Mouse (Mus musculus) CH12.LX (cell line): ENCODE results near the gene F2rl3.

Source experiments
- HCFC1 ChIP-seq: IDR thresholded peaks from 2 replicates; pipeline ENCODE4 v1.6.1; 2012; ENCODE audit warnings: low read depth, mild to moderate bottlenecking, inconsistent platforms, low read length, improper control_type of control experiment
- IRF4 ChIP-seq: IDR thresholded peaks from 2 replicates; pipeline ENCODE4 v1.6.1; 2014; ENCODE audit warnings: low read depth, mild to moderate bottlenecking, inconsistent platforms, low read length, improper control_type of control experiment
- MXI1 ChIP-seq: IDR thresholded peaks from 2 replicates; pipeline ENCODE4 v1.6.1; 2011; ENCODE audit warnings: mild to moderate bottlenecking, low read depth, low read length, improper control_type of control experiment
- SMC3 ChIP-seq: IDR thresholded peaks from 2 replicates; pipeline ENCODE4 v1.6.1; 2011; ENCODE audit warnings: low read depth, low read length, improper control_type of control experiment
- USF1 ChIP-seq: IDR thresholded peaks from 2 replicates; pipeline ENCODE4 v1.6.1; 2014; ENCODE audit warnings: low read depth, mild to moderate bottlenecking, inconsistent platforms, low read length, improper control_type of control experiment

DNA sequence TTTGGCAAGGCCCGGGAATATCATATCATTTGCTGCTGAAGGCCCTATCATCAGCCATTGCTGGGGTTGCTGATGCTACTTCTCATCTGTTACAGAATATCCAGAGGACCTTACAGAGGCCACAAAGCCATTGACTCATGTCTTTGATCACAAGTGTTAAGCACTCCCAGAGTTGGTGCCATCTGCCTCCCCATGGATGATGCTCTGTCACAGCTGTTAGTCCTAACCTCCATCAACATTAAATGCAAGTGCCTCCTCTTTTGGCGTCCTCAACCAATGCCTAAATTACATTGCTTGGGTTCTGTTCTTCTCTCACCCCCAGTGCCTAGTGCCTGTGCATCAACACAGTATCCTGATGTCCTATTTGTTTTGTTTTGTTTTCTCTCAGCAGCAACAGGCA lies 39.9 kb downstream of the F2rl3 start:
- TF ChIP-seq IRF4 = no peak
- TF ChIP-seq USF1 = no peak
- TF ChIP-seq SMC3 = no peak
- no peak for TF ChIP-seq HCFC1
- no peak for TF ChIP-seq MXI1
